Mouse (Mus musculus): ENCODE data around the gene Ammecr1.

The Ammecr1 gene

DNA sequence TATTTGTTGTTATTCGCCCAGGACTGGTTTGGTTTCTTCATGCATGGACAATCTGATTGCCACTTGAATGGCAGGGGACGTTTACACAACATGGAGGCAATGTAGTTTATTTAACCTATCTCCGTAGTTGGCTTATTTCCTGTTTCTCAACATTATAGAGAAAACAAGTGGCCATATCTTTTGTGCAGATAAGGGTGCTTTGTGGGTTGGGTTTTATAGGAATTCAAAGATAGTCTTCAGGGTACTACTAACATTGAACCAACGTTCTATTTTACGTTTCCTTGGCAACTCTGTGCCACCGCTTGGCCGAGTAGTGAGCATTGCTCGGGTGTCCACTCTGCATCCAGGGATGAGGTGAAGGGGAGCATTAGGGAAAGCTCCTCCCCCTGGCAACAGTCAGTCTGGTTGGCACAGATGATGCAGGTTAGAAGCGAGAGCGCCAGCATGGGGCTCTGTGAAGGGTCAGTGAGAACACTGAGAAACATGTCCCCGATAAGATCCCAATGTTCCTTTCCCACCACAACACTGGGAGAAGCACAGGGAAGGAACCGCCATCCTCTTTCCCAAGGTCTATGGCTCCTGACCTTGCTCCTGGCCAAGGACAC lies 136.6 kb downstream of the Ammecr1 start:
- DNase-seq (ENCODE audit: low spot score in 2 of 2): no peak

DNA sequence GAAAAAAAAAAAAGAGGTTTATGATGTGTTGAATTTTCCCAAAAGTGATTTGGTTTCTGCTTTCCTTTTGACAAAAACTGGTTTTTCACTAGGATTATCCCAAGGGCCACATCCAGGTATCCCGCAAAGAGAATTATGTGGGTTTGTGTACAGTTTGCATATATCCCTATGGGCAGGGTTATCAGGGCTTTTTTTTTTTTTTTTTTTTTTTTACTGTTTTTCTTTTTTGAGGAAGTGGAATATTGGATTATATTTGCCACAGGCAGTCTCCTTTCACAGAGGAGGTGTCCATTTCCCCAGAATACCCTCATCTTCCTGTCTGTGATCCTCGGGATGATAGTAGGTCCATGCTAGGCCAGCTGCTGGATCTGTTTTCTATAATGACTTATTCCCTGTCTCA lies 137.3 kb downstream of the Ammecr1 start:
- no peak for DNase-seq (ENCODE audit: low spot score in 2 of 2)

DNA sequence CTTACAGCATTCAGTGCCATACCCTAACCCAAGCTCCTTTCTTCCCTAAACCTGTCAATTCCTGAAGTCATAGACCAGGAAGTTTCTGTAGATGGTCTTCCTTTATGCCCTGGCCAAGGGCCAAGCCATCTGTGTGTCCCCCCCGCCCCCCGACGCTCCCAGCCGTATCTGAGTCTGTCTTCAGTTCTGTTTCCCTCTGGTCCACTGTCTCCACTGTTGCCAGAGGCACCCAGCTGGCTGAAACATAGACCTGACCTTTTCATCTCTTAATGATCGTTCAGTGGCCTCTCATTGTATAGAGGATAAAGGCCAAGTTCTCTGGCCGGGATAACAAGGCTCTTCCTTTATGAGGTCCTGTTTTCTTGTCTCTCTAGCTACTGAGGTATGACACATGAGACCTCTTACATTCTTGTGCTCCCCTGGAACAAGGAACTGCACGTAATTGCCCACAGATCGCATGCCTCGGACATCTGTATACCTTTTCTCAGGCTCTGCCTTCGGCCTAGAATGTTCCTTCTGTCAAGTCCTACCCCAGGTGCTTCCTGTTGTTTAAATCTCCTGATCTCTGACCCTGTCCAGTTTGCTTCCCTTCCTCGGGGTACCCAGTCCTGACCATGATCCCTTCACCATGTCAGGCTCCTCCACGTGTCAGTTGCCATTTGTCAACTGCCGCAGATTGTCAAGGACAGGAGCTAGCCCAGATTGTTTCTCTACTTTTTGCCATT lies 138.2 kb downstream of the Ammecr1 start:
- no peak for DNase-seq (ENCODE audit: low spot score in 2 of 2)

DNA sequence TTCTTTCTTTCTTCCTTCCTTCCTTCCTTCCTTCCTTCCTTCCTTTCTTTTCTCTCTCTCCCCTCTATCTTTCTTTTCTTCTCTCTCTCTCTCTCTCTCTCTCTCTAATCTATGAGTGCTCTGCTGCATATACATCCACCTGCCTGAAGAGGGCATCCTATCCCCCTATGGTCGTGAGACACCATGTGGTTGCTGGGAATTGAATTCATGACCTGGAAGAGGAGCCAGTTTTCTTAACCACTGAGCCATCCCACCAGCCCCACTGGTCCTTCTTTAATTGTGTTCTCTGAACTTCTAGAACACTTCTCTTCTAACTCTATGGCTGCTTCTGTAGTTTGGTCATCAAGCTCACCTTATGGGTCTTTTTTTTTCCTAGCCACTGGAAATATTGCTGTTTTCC lies 138.9 kb downstream of the Ammecr1 start:
- no peak for DNase-seq (ENCODE audit: low spot score in 2 of 2)

DNA sequence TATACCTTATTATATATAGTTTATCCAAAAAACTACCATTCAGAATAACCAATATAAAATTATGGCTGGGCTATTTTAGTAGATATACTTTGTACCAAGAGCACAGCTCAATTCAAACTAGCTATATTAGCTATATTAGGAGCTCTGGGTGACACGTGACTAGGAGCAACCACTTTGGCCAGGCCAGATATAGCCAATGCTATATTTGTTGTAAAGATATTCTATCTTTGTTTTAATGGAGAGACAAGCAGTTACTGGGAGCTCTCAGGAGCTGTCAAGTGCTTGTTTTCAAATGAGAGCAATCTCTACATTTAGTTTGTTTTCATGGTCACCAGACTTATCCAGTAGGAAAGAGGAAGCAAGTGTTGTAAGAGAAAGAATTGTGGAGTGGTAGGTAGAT lies 141.2 kb downstream of the Ammecr1 start:
- DNase-seq (ENCODE audit: low spot score in 2 of 2): peak in 1 of 2 experiments; percentile 15

DNA sequence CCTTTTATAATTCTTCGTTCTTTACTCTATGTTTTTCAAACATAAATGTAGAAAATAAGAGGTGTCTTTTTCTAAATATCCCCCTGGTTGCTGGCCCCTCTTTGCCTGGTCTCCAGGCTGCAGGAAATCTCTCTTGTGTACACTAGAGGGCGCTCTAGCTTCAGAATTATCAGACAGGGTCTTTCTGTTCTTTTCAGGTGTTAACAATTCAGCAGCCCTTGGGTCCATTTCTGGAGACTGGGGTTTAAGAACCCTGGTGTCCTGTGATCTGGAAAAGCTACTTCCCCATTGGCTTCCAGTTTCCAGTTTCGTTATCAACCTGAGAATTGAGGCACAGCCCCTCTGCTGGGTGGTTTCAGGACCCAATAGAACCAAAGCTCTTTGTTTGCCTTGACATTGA lies 144.7 kb downstream of the Ammecr1 start:
- DNase-seq (ENCODE audit: low spot score in 2 of 2): no peak

DNA sequence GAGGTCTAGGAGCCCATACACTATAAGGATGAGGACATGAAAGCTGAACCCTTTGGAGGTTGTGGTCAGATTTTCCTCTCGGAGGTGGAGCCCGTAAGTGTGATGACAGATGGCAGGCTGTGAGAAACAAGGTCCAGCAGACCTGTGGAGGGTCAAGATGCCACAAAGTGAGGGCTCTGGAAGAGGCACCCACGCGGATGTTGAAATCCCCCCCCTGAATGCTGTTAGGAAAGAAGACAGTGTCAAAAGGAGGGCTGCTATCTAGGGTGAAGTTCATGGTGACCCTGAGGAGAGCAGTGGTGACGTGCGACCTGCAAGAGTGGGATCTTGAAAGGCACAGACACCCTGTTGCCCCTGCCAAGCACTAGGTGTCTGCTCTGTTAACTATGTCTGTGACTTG lies 145.3 kb downstream of the Ammecr1 start:
- no peak for DNase-seq (ENCODE audit: low spot score in 2 of 2)

DNA sequence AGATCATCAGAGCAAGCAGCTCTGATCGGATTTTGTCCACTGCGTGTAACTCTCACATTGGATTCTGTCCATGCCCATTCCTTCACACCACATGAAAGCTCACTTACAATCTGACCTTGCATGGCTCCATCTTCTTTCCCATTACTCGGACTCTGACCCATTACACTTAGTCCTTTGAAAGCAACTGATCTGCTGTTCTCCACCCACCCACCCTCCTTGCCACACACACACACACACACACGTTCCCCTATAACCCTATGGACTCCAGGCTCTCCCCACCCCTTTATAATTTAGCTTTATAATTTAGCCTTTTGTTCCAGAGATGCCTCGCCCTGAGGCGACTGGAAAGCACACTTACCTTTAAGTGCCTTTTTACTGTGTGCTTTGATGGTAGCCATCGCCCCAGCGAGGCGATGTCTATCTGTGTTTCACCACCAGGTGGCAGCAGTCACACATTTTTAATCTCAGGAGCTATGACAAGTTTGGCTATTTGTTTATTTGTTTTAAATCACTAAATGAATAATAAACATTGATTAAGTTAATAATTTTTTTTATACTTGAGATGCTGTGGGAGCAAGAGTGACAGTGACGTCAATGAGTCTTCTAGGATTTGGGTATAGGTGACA lies 148.4 kb downstream of the Ammecr1 start:
- DNase-seq (ENCODE audit: low spot score in 2 of 2): no peak

DNA sequence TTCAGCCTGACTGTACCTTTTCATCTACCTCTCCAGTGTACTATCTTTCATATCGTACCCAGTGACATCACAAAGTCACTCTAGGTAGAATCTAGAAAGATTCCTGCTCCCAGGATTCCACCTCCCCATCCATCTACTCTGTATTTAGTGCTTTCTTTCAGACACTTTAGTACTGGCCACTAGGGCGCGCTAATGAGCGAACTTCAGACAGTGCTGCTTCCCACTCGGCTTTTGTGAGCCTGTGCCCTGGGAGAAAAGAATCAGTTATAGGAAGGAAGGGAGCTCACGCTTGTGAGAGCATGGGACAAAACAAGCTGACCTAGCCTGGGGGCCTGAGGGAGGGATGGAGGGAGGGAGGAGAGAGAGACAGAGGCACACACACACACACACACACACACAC lies 153.4 kb downstream of the Ammecr1 start:
- DNase-seq (ENCODE audit: low spot score in 2 of 2): no peak

DNA sequence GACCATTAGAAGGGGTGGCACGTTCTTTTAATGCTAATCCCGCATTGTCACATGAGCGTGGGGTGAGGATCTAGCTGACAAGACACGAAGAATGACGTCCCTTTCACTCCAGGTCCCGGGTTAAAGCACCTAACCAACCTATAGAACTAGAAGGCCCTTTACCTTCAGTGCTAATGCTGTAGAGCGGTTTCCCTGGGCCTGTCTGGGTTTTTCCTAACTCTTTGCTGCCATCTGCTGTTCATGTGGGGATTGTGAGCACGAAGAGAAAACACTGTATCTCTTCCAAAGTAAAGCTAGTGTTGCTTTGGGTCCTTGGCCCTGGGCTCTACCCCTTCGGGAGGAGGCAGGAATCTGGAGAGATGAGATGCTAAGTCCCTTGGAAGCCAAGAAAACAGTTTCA lies 158.1 kb downstream of the Ammecr1 start:
- DNase-seq (ENCODE audit: low spot score in 2 of 2): no peak

DNA sequence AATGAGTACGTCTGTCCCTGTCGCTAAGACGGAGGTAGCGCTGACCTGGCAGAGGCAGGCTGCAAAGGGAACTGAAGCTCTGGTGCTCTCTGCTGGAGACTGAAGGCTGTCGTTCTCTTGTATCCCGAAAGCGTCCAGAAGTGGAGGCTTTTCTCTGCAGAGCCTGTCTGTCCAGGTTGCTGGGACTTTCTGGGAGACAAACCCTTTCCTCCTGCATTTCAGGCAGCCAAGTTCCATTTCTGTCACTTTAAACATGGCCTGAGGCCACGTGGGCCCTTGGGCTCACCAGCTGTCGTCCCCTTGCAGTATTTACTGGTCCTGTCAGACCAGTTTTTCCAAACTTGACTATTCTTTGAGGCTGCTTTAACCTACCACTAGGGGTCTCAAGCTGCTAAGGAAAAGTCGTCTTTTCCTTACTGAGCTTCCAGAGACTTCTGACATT lies 159.9 kb downstream of the Ammecr1 start:
- DNase-seq (ENCODE audit: low spot score in 2 of 2): no peak

DNA sequence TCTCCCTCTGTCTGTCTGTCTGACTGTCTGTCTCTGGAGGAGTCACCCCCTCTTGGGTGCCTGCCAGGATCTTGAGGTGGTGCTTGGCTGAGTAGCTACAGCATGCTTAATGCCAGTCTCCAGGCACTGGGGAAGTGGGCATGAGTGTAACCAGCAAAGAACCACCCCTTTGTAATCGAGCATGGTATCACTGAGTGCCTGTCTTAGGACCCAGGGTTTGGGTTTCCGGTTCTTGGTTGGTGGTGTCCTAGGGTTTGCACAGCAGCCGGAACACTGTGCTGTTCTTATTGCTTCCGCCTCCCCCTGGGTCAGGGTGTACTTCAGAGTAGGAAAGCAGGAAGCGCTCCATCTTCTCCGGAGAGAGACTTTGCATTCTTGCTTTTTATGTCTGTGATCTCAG lies 160.4 kb downstream of the Ammecr1 start:
- no peak for DNase-seq (ENCODE audit: low spot score in 2 of 2)

DNA sequence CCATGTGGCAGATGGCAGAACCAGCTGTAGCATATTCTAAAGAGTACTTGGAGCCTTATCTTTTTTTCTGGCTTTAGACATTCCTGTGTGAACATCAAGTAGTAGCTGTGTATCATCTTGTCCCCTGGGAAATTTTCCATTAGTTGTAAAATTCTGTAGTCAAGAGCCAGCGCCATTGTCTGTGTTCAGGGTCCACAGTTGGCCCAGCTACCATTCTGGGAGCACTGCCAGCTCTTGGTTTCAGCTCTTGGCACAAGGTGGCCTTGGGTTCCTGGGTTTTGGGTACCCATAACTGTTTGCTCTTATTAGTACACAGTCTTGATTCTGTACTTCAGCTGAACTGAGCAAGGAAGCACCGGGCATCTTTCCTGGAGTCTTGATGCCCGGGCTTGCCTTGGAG lies 161.9 kb downstream of the Ammecr1 start:
- DNase-seq (ENCODE audit: low spot score in 2 of 2): no peak

Data from heart, adult 9 months (tissue).